Mouse (Mus musculus) liver, adult 2 months (tissue): Measurements from ENCODE around the gene Cyp51.

Experiments used
- CTCF ChIP-seq: fragments of 200-500 bp; IDR thresholded peaks from 2 replicates; pipeline ENCODE4 v1.5.1; 2011; ENCODE audit warnings: low read depth, low read length, control low read depth
- POLR2A ChIP-seq: fragments of 200-500 bp; IDR thresholded peaks from 2 replicates; pipeline ENCODE4 v1.6.1; 2011; ENCODE audit warnings: low read length, control low read depth; ENCODE audit not compliant: insufficient read depth; ENCODE audit errors: extremely low read depth

- TF ChIP-seq CTCF: peak; percentile 26
- TF ChIP-seq POLR2A: no peak
Observed at GRCm38 (mm10) chr5:4101770-4102169, 2.8 kb downstream of the Cyp51 start.
